Mouse (Mus musculus): Measurements from ENCODE around the gene Zcchc10.

DNA sequence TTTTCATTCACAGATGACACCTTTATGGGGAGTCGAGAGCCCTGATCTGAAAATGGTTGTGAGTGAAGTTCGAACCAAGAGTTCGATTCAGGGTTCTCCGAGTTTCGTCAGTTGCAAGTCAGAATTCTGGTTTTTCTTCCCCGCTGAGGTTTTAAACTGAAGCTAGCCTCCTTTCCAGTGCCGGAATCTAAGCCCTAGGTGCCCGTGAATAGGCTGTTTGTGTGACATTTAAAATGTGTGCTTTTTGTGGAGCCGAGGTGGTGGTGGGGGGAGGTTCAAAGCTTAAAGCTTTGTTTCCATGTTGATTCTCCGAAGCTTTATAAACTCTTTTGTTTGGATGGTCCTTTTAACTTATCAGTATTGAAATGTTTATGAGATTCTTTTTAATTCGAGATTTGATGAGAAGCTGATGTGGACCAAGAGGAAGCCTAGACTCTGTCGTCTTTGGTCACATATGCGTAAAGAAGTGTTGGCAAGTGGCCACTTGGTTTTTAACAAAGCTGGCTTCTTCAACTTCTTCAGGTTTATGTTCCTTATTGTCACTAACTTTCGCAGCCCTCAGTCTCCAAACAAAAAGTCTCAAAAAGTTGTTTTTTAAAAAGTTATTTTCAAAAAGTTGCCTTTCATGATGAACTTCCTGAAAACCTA is 27.6 kb downstream of the Zcchc10 start:
- TF ChIP-seq CTCF (conservative IDR thresholded peaks at IDR 0.05; ENCODE audit: low read length) (no peak), NANOG (IDR thresholded peaks at IDR 0.05; ENCODE audit: borderline replicate concordance, low read length) (no peak), POU5F1 (IDR thresholded peaks at IDR 0.05; ENCODE audit: borderline replicate concordance, low read length) (no peak)
